15 mouse cellular contexts compared by ENCODE assay signal in genomic region chr6:112866096-112866495, GRCm38 (mm10).
DNase-seq lines count a peak whose midpoint lies in the region; ATAC-seq and TF ChIP-seq lines count a peak whose summit lies in the region.
"Had no signal": no experiment of that assay in that cellular context is flagged by ENCODE, and none has a peak within 500 bp of the region (broad histone marks: within the 10 kb centered on the region; RNA-seq: fewer than 3 reads in every experiment).

No protein-coding gene starts in this region.

- WGBS in hindbrain, embryonic 10.5 days: 91% methylated on average over 4 of the region's 4 CpGs
- WGBS in hindbrain, embryonic 14.5 days: 74% methylated on average over 4 of the region's 4 CpGs
- WGBS in midbrain, embryonic 10.5 days: 86% methylated on average over 4 of the region's 4 CpGs
- WGBS in midbrain, embryonic 11.5 days: 76% methylated on average over 4 of the region's 4 CpGs
- WGBS in hindbrain, postnatal 0 days: 69% methylated on average over 4 of the region's 4 CpGs
- WGBS in stomach, embryonic 15.5 days: 79% methylated on average over 4 of the region's 4 CpGs

- H3K9me3 ChIP-seq in hindbrain, embryonic 10.5 days: no peaks in the 10 kb centered on the region
- H3K9me3 ChIP-seq in hindbrain, embryonic 14.5 days (ENCODE audit: control insufficient read depth, low read length): no peaks in the 10 kb centered on the region
- no peaks in the 10 kb centered on the region for H3K9me3 ChIP-seq in midbrain, embryonic 10.5 days (replicated peaks)
- H3K9me3 ChIP-seq in midbrain, embryonic 11.5 days (ENCODE audit: control insufficient read depth, low read length): no peaks in the 10 kb centered on the region
- no peaks in the 10 kb centered on the region for H3K9me3 ChIP-seq in hindbrain, postnatal 0 days (ENCODE audit: low read length)
- no peaks in the 10 kb centered on the region for H3K9me3 ChIP-seq in stomach, embryonic 15.5 days
- H3K9me3 ChIP-seq: embryonic facial prominence, embryonic 15.5 days had no signal

- no peak overlapping the region for H3K4me2 ChIP-seq in hindbrain, embryonic 14.5 days (replicated peaks)
- no peak overlapping the region for H3K4me2 ChIP-seq in midbrain, embryonic 11.5 days
- no peak overlapping the region for H3K4me2 ChIP-seq in hindbrain, postnatal 0 days (ENCODE audit: low read depth, low read length)
- H3K4me2 ChIP-seq in stomach, embryonic 15.5 days: no peak overlapping the region
- H3K4me2 ChIP-seq: embryonic facial prominence, embryonic 15.5 days; liver, embryonic 11.5 days had no signal

- TF ChIP-seq CTCF in hindbrain, postnatal 0 days (IDR thresholded peaks at IDR 0.05; ENCODE audit: low read depth): no peak

- ATAC-seq in hindbrain, embryonic 14.5 days (ENCODE audit: low FRiP score): no peak
- no peak for ATAC-seq in midbrain, embryonic 11.5 days (ENCODE audit: low FRiP score)
- ATAC-seq in hindbrain, postnatal 0 days: no peak
- ATAC-seq in stomach, embryonic 15.5 days (ENCODE audit: insufficient read depth, low FRiP score, low read depth): no peak

- peaks cover 82% of the 10 kb centered on the region for H3K36me3 ChIP-seq in hindbrain, embryonic 10.5 days
- H3K36me3 ChIP-seq in hindbrain, embryonic 14.5 days (replicated peaks; ENCODE audit: control insufficient read depth, insufficient read depth): no peaks in the 10 kb centered on the region
- H3K36me3 ChIP-seq in midbrain, embryonic 10.5 days: peaks cover 88% of the 10 kb centered on the region
- H3K36me3 ChIP-seq in midbrain, embryonic 11.5 days (ENCODE audit: control insufficient read depth, insufficient read depth, low read length): peaks cover 3% of the 10 kb centered on the region; the same call in 1 of the 2 replicates
- H3K36me3 ChIP-seq in hindbrain, postnatal 0 days (ENCODE audit: insufficient read depth, low read length): 0 out of 2 replicates have a peak, but pooled peaks cover 3% of the 10 kb centered on the region
- H3K36me3 ChIP-seq in stomach, embryonic 15.5 days: no peaks in the 10 kb centered on the region
- H3K36me3 ChIP-seq: embryonic facial prominence, embryonic 15.5 days had no signal

- H3K27ac ChIP-seq in hindbrain, embryonic 10.5 days: peak overlapping the region; percentile 14
- H3K27ac ChIP-seq in hindbrain, embryonic 14.5 days: no peak overlapping the region
- H3K27ac ChIP-seq in midbrain, embryonic 10.5 days (replicated peaks): peak overlapping the region; percentile 47; the same call in 1 of the 2 replicates
- no peak overlapping the region for H3K27ac ChIP-seq in midbrain, embryonic 11.5 days (ENCODE audit: low read depth, low read length)
- H3K27ac ChIP-seq in hindbrain, postnatal 0 days: 0 out of 2 replicates have a peak overlapping the region, but pooled peaks have one; percentile 48
- H3K27ac ChIP-seq in stomach, embryonic 15.5 days: peak overlapping the region; percentile 55

- peaks cover 61% of the 10 kb centered on the region for H3K4me1 ChIP-seq in hindbrain, embryonic 10.5 days (replicated peaks)
- peaks cover 21% of the 10 kb centered on the region for H3K4me1 ChIP-seq in hindbrain, embryonic 14.5 days (replicated peaks; ENCODE audit: control insufficient read depth, insufficient read depth, low read length)
- peaks cover 64% of the 10 kb centered on the region for H3K4me1 ChIP-seq in midbrain, embryonic 10.5 days
- H3K4me1 ChIP-seq in midbrain, embryonic 11.5 days (ENCODE audit: control insufficient read depth, insufficient read depth, low read length): peaks cover 8% of the 10 kb centered on the region
- peaks cover 19% of the 10 kb centered on the region for H3K4me1 ChIP-seq in hindbrain, postnatal 0 days (ENCODE audit: insufficient read depth, low read length)
- H3K4me1 ChIP-seq in stomach, embryonic 15.5 days: peaks cover 11% of the 10 kb centered on the region

- no peak overlapping the region for H3K4me3 ChIP-seq in hindbrain, embryonic 10.5 days
- H3K4me3 ChIP-seq in hindbrain, embryonic 14.5 days (replicated peaks; ENCODE audit: low read length): no peak overlapping the region
- H3K4me3 ChIP-seq in midbrain, embryonic 10.5 days: no peak overlapping the region
- no peak overlapping the region for H3K4me3 ChIP-seq in midbrain, embryonic 11.5 days (ENCODE audit: low read depth, low read length)
- no peak overlapping the region for H3K4me3 ChIP-seq in hindbrain, postnatal 0 days (ENCODE audit: low read length)
- H3K4me3 ChIP-seq in stomach, embryonic 15.5 days (replicated peaks): no peak overlapping the region
- H3K4me3 ChIP-seq: embryonic facial prominence, embryonic 15.5 days had no signal

- H3K9ac ChIP-seq in hindbrain, embryonic 14.5 days: no peak overlapping the region
- no peak overlapping the region for H3K9ac ChIP-seq in midbrain, embryonic 11.5 days (ENCODE audit: low read length)
- H3K9ac ChIP-seq in hindbrain, postnatal 0 days (replicated peaks; ENCODE audit: low read length): no peak overlapping the region
- no peak overlapping the region for H3K9ac ChIP-seq in stomach, embryonic 15.5 days
- H3K9ac ChIP-seq: embryonic facial prominence, embryonic 15.5 days had no signal

- DNase-seq in hindbrain, embryonic 10.5 days (ENCODE audit: low spot score): no peak
- DNase-seq in hindbrain, embryonic 14.5 days (ENCODE audit: low spot score): no peak
- DNase-seq in midbrain, embryonic 10.5 days (ENCODE audit: low spot score): no peak
- no peak for DNase-seq in midbrain, embryonic 11.5 days (ENCODE audit: low spot score, missing footprints)
- DNase-seq in hindbrain, postnatal 0 days (ENCODE audit: low spot score): no peak
- no peak for DNase-seq in thymus, postnatal 0 days (ENCODE audit: low spot score)
- DNase-seq: adrenal gland, adult 8-10 months; cerebellum, adult 2 months; gastrocnemius, postnatal 14 days; heart, postnatal 10 days; kidney, postnatal 14 days; right cerebral cortex, postnatal 4 days had no signal

- H3K27me3 ChIP-seq in hindbrain, embryonic 10.5 days (ENCODE audit: insufficient read depth, poor library complexity, severe bottlenecking): no peaks in the 10 kb centered on the region
- no peaks in the 10 kb centered on the region for H3K27me3 ChIP-seq in hindbrain, embryonic 14.5 days (ENCODE audit: control insufficient read depth, insufficient read depth, low read length)
- no peaks in the 10 kb centered on the region for H3K27me3 ChIP-seq in midbrain, embryonic 10.5 days (ENCODE audit: low read depth, poor library complexity, severe bottlenecking)
- H3K27me3 ChIP-seq in midbrain, embryonic 11.5 days (ENCODE audit: control insufficient read depth, insufficient read depth, low read length): no peaks in the 10 kb centered on the region
- no peaks in the 10 kb centered on the region for H3K27me3 ChIP-seq in hindbrain, postnatal 0 days (ENCODE audit: insufficient read depth, low read length)
- no peaks in the 10 kb centered on the region for H3K27me3 ChIP-seq in stomach, embryonic 15.5 days (replicated peaks)
- H3K27me3 ChIP-seq: embryonic facial prominence, embryonic 15.5 days had no signal

Comparison
In these comparisons a context has a peak if more than half of its experiments do, and no peak if none do; other contexts are left out.
1. H3K27ac ChIP-seq: peak in hindbrain, embryonic 10.5 days (single experiment), midbrain, embryonic 10.5 days (single experiment), hindbrain, postnatal 0 days (single experiment) and stomach, embryonic 15.5 days (single experiment); none in hindbrain, embryonic 14.5 days (single experiment) and midbrain, embryonic 11.5 days (single experiment).